Mouse (Mus musculus): ENCODE data around the gene Mrps9. TPM values are rescaled to one million over a fixed set of nuclear protein-coding genes. Genes with fewer than 3 reads are reported as not detected.
"Not testable (repeated sequence)": the region's sequence is repeated elsewhere in the genome, so short reads cannot be mapped to it uniquely, and the experiment has no call there.

Gene Mrps9
- polyA plus RNA-seq, 1 experiment from 2014 or later, result 60.3 TPM

DNA sequence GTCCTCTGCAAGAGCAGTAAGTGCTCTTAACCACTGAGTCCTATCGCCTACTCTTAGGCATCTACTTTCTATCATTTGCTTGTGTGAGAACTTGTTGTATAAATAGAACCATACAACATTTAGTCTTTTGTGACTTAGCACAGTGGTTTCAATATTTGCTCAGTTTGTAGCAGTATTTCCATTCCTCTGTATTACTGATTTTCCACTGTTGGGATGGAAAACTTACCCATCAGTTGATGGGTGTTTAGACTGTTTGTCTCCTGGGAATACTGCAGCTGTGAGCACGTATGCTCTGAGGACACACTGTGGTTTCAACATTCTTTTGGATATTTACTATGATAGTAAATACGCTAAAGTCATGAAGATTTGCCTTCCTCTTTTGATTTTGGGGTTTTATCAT, 16.2 kb downstream of the Mrps9 start:
- H3K9me3 ChIP-seq (ENCODE audit: control insufficient read depth, low read length), result no peaks in the 10 kb centered on the region
- H3K4me2 ChIP-seq (ENCODE audit: low read depth, low read length, severe bottlenecking), result no peak overlapping the region
- H3K36me3 ChIP-seq (ENCODE audit: control insufficient read depth, insufficient read depth, low read length), result no peaks in the 10 kb centered on the region
- ATAC-seq (replicated peaks; ENCODE audit: low FRiP score) (no peak), DNase-seq (ENCODE audit: low spot score) (no peak)
- H3K4me1 ChIP-seq (replicated peaks; ENCODE audit: control insufficient read depth, insufficient read depth, low read length), result no peaks in the 10 kb centered on the region
- WGBS, result 94% methylated on average over 3 of the region's 3 CpGs
- no peak overlapping the region for H3K27ac ChIP-seq (ENCODE audit: low read depth, low read length)
- H3K4me3 ChIP-seq (ENCODE audit: low read depth, low read length), result no peak overlapping the region
- no peaks in the 10 kb centered on the region for H3K27me3 ChIP-seq (ENCODE audit: control insufficient read depth, insufficient read depth, low read length)
- no peak overlapping the region for H3K9ac ChIP-seq (ENCODE audit: low read length)

GRCm38 (mm10) chr1:42874174-42874573, 23.1 kb downstream of the Mrps9 start:
- Histone ChIP-seq H3K27me3 (ENCODE audit: control insufficient read depth, insufficient read depth, low read length) (no peaks in the 10 kb centered on the region), H3K27ac (ENCODE audit: low read depth, low read length) (no peak overlapping the region), H3K4me2 (ENCODE audit: low read depth, low read length, severe bottlenecking) (no peak overlapping the region), H3K4me1 (replicated peaks; ENCODE audit: control insufficient read depth, insufficient read depth, low read length) (0 out of 2 replicates have a peak, but pooled peaks cover 2% of the 10 kb centered on the region), H3K9me3 (ENCODE audit: control insufficient read depth, low read length) (no peaks in the 10 kb centered on the region), H3K4me3 (ENCODE audit: low read depth, low read length) (no peak overlapping the region), H3K36me3 (ENCODE audit: control insufficient read depth, insufficient read depth, low read length) (no peaks in the 10 kb centered on the region), H3K9ac (ENCODE audit: low read length) (no peak overlapping the region)
- ATAC-seq (replicated peaks; ENCODE audit: low FRiP score) (no peak), DNase-seq (ENCODE audit: low spot score) (no peak)
- WGBS, result 95% methylated on average over 2 of the region's 2 CpGs

DNA sequence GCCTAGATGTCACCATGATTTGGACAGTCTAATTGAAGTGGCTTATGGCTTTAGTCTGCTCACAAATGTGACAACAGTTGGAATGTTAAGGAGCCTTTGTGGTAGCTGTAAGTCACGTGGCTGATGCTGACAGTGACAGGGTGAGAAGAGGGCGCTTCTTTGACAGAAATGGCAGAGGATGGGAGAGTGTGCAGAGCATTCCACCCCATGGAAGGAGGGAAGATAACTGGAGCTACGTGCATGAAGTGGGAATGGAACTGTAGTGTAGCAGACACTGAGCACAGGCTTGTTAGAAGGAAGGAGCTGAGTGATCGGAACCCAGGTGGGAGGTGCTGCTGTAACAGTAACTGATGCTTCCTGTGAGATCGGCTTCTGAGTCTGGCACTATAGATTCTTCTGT, 24.2 kb downstream of the Mrps9 start:
- ATAC-seq (replicated peaks; ENCODE audit: low FRiP score), result no peak
- H3K4me1 ChIP-seq (replicated peaks; ENCODE audit: control insufficient read depth, insufficient read depth, low read length), result 0 out of 2 replicates have a peak, but pooled peaks cover 2% of the 10 kb centered on the region
- no peak for DNase-seq (ENCODE audit: low spot score)
- H3K27me3 ChIP-seq (ENCODE audit: control insufficient read depth, insufficient read depth, low read length), result no peaks in the 10 kb centered on the region
- no peak overlapping the region for H3K4me3 ChIP-seq (ENCODE audit: low read depth, low read length)
- WGBS, result 86% methylated on average over 5 of the region's 5 CpGs
- no peak overlapping the region for H3K27ac ChIP-seq (ENCODE audit: low read depth, low read length)
- no peaks in the 10 kb centered on the region for H3K9me3 ChIP-seq (ENCODE audit: control insufficient read depth, low read length)
- no peak overlapping the region for H3K9ac ChIP-seq (ENCODE audit: low read length)
- H3K4me2 ChIP-seq (ENCODE audit: low read depth, low read length, severe bottlenecking), result no peak overlapping the region
- no peaks in the 10 kb centered on the region for H3K36me3 ChIP-seq (ENCODE audit: control insufficient read depth, insufficient read depth, low read length)

DNA sequence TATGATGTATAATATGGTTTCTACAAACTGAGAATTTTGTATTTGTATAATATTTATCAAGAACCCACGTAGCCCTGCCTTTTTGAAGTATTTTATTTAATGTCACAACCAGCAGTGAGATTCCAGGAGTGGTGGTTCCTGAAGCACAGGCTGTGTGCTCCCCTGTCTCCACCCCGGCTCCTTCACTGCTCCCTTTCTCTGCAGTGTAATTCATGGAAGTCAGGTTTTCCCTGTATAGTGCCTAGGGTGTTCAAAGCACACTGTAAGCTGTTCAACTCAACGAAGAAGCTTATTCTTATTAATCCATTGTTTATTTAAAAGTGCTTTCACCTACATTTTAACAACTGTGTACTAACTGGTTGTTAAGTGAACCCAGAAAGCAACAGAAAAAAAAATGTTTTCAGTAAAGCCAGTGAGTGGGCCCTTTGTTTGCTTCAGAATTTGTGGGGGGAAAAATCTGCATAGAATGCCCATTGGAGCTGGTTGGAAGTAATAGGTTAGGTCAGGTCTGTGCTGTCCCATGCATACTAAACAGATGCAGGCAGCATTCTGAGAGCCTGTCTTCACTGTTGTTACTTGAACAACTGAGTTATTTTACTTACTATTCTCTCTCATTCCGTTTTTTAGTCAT, 25.5 kb downstream of the Mrps9 start:
- no peak overlapping the region for H3K4me2 ChIP-seq (ENCODE audit: low read depth, low read length, severe bottlenecking)
- no peak overlapping the region for H3K9ac ChIP-seq (ENCODE audit: low read length)
- H3K9me3 ChIP-seq (ENCODE audit: control insufficient read depth, low read length), result no peaks in the 10 kb centered on the region
- DNase-seq (ENCODE audit: low spot score) (no peak), ATAC-seq (replicated peaks; ENCODE audit: low FRiP score) (peak; percentile 84)
- H3K4me3 ChIP-seq (ENCODE audit: low read depth, low read length), result no peak overlapping the region
- peak overlapping the region; percentile 55; the same call in 1 of the 2 replicates for H3K27ac ChIP-seq (ENCODE audit: low read depth, low read length)
- H3K4me1 ChIP-seq (replicated peaks; ENCODE audit: control insufficient read depth, insufficient read depth, low read length), result 0 out of 2 replicates have a peak, but pooled peaks cover 2% of the 10 kb centered on the region
- 67% methylated on average over 4 of the region's 4 CpGs for WGBS
- no peaks in the 10 kb centered on the region for H3K27me3 ChIP-seq (ENCODE audit: control insufficient read depth, insufficient read depth, low read length)
- H3K36me3 ChIP-seq (ENCODE audit: control insufficient read depth, insufficient read depth, low read length), result no peaks in the 10 kb centered on the region

DNA sequence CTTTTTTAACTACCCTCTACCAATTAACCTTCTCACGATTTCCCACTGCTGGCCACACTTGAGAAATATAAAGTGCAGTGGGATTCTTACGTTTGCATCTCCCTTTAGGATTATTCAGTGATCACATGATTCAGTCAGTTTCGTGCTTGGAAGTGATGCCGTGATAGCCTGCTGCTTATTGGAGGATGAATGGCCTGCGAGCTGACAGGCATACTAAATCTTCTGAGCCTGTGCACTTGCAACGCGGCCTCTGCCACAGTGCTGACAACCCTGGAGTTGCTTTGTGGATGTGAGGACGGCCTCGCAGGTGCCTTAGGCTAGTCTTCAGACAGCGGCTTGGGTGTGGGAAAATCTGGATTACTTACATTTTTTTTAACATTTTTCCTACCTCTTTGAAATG, 26.2 kb downstream of the Mrps9 start:
- no peaks in the 10 kb centered on the region for H3K36me3 ChIP-seq (ENCODE audit: control insufficient read depth, insufficient read depth, low read length)
- H3K4me2 ChIP-seq (ENCODE audit: low read depth, low read length, severe bottlenecking), result no peak overlapping the region
- DNase-seq (ENCODE audit: low spot score) (no peak), ATAC-seq (replicated peaks; ENCODE audit: low FRiP score) (peak; percentile 84)
- H3K4me1 ChIP-seq (replicated peaks; ENCODE audit: control insufficient read depth, insufficient read depth, low read length), result 0 out of 2 replicates have a peak, but pooled peaks cover 2% of the 10 kb centered on the region
- WGBS, result 64% methylated on average over 10 of the region's 10 CpGs
- no peaks in the 10 kb centered on the region for H3K9me3 ChIP-seq (ENCODE audit: control insufficient read depth, low read length)
- no peaks in the 10 kb centered on the region for H3K27me3 ChIP-seq (ENCODE audit: control insufficient read depth, insufficient read depth, low read length)
- peak overlapping the region; percentile 55; the same call in 1 of the 2 replicates for H3K27ac ChIP-seq (ENCODE audit: low read depth, low read length)
- no peak overlapping the region; the same call in 1 of the 2 replicates for H3K9ac ChIP-seq (ENCODE audit: low read length)
- H3K4me3 ChIP-seq (ENCODE audit: low read depth, low read length), result no peak overlapping the region

DNA sequence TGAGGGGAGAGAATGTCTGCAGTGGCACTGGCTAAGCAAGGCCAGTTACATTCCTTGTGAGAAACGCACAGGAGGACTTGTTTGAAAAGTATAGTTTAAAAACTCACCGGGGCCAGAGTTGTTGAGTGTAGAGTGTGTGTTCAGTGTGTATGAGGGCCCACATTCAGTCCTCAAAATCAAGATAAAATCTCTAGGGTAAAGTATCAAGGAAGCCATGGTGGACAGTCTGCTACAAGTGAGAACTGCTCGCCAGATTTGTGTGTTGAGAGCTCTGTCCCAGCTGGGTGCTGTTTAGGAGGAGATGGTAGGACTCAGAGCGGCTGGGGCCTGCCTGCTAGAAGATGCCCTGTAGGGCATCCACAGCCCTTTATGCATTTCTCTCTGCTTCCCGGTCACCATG, 27.8 kb downstream of the Mrps9 start:
- H3K4me2 ChIP-seq (ENCODE audit: low read depth, low read length, severe bottlenecking), result no peak overlapping the region

DNA sequence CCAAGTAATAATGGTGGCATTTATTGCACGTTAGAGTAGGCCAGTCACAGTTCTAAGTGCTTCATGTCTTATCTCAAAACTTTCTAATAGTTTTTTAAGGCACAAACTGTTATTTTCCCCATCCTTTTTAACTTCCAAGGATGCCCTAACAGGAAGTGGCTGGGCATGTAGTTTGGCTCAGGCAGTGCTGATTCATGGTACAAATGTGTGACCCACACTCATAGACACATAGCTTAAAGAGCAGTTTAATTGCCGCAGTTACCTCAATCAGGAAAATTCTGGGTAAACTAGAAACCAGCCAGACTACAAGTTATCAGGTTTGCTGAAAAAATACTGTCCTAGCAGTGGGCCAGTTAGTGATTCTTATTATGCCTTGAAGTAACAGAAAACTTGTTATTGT, 31.2 kb downstream of the Mrps9 start:
- H3K27me3 ChIP-seq (ENCODE audit: control insufficient read depth, insufficient read depth, low read length), result no peaks in the 10 kb centered on the region
- no peak overlapping the region for H3K9ac ChIP-seq (ENCODE audit: low read length)
- no peak overlapping the region for H3K4me2 ChIP-seq (ENCODE audit: low read depth, low read length, severe bottlenecking)
- H3K36me3 ChIP-seq (ENCODE audit: control insufficient read depth, insufficient read depth, low read length), result no peaks in the 10 kb centered on the region
- 85% methylated on average over 2 of the region's 2 CpGs for WGBS
- no peaks in the 10 kb centered on the region for H3K9me3 ChIP-seq (ENCODE audit: control insufficient read depth, low read length)
- H3K27ac ChIP-seq (ENCODE audit: low read depth, low read length), result no peak overlapping the region
- DNase-seq (ENCODE audit: low spot score) (no peak), ATAC-seq (replicated peaks; ENCODE audit: low FRiP score) (no peak)
- no peaks in the 10 kb centered on the region for H3K4me1 ChIP-seq (replicated peaks; ENCODE audit: control insufficient read depth, insufficient read depth, low read length)
- no peak overlapping the region for H3K4me3 ChIP-seq (ENCODE audit: low read depth, low read length)

More for the DNA sequence above, 27.8 kb downstream of the Mrps9 start:
- no peaks in the 10 kb centered on the region for H3K9me3 ChIP-seq (ENCODE audit: control insufficient read depth, low read length)
- H3K27ac ChIP-seq (ENCODE audit: low read depth, low read length), result no peak overlapping the region
- DNase-seq (ENCODE audit: low spot score) (no peak), ATAC-seq (replicated peaks; ENCODE audit: low FRiP score) (no peak)
- WGBS, result 89% methylated on average over 5 of the region's 5 CpGs
- no peak overlapping the region for H3K4me3 ChIP-seq (ENCODE audit: low read depth, low read length)
- no peaks in the 10 kb centered on the region for H3K27me3 ChIP-seq (ENCODE audit: control insufficient read depth, insufficient read depth, low read length)
- H3K4me1 ChIP-seq (replicated peaks; ENCODE audit: control insufficient read depth, insufficient read depth, low read length), result 0 out of 2 replicates have a peak, but pooled peaks cover 2% of the 10 kb centered on the region
- H3K36me3 ChIP-seq (ENCODE audit: control insufficient read depth, insufficient read depth, low read length), result no peaks in the 10 kb centered on the region
- no peak overlapping the region for H3K9ac ChIP-seq (ENCODE audit: low read length)

- H3K4me2 ChIP-seq (ENCODE audit: low read depth, low read length, severe bottlenecking); H3K36me3 ChIP-seq (ENCODE audit: control insufficient read depth, insufficient read depth, low read length); H3K27ac ChIP-seq (ENCODE audit: low read depth, low read length); H3K9ac ChIP-seq (ENCODE audit: low read length); H3K4me1 ChIP-seq (replicated peaks; ENCODE audit: control insufficient read depth, insufficient read depth, low read length); H3K4me3 ChIP-seq (ENCODE audit: low read depth, low read length); ATAC-seq (replicated peaks; ENCODE audit: low FRiP score); H3K27me3 ChIP-seq (ENCODE audit: control insufficient read depth, insufficient read depth, low read length); H3K9me3 ChIP-seq (ENCODE audit: control insufficient read depth, low read length); DNase-seq (ENCODE audit: low spot score): not testable (repeated sequence)
- 86% methylated on average over 1 of the region's 2 CpGs for WGBS
These were observed 32.4 kb downstream of the Mrps9 start for GRCm38 (mm10) chr1:42883418-42883817.

- Histone ChIP-seq H3K27me3 (ENCODE audit: control insufficient read depth, insufficient read depth, low read length) (no peaks in the 10 kb centered on the region), H3K4me2 (ENCODE audit: low read depth, low read length, severe bottlenecking) (no peak overlapping the region), H3K4me3 (ENCODE audit: low read depth, low read length) (no peak overlapping the region), H3K4me1 (replicated peaks; ENCODE audit: control insufficient read depth, insufficient read depth, low read length) (peaks cover 11% of the 10 kb centered on the region), H3K9me3 (ENCODE audit: control insufficient read depth, low read length) (no peaks in the 10 kb centered on the region), H3K27ac (ENCODE audit: low read depth, low read length) (no peak overlapping the region), H3K36me3 (ENCODE audit: control insufficient read depth, insufficient read depth, low read length) (no peaks in the 10 kb centered on the region; the same call in 1 of the 2 replicates), H3K9ac (ENCODE audit: low read length) (no peak overlapping the region)
- 76% methylated on average over 11 of the region's 11 CpGs for WGBS
- ATAC-seq (replicated peaks; ENCODE audit: low FRiP score), result no peak
- DNase-seq (ENCODE audit: low spot score), result no peak
These were observed 36.8 kb downstream of the Mrps9 start for GRCm38 (mm10) chr1:42887835-42888234.

All from forebrain, embryonic 11.5 days (tissue).